28 mouse cellular contexts compared by ENCODE assay signal in genomic region chr3:114483904-114484303, GRCm38 (mm10).
"Had no signal": no experiment of that assay in that cellular context is flagged by ENCODE, and none has a peak within 500 bp of the region (broad histone marks: within the 10 kb centered on the region; RNA-seq: fewer than 3 reads in every experiment).

No protein-coding gene starts in this region.

- DNase-seq: cerebellum, adult 2 months; cerebellum, adult 8-10 months; cerebellum, adult 9-10 months; cerebellum, adult 9-11 months; cerebellum, postnatal 10 days; cerebellum, postnatal 14 days; cerebellum, postnatal 25 days; cerebellum, postnatal 36 days; embryo, embryonic 11 days; forebrain, postnatal 0 days; gastrocnemius, adult 2 months; gastrocnemius, postnatal 10 days; gastrocnemius, postnatal 14 days; gastrocnemius, postnatal 25 days; gastrocnemius, postnatal 36 days; heart, adult 11 months; heart, adult 18-20 months; heart, adult 2 months had no signal

- H3K9ac ChIP-seq: embryonic facial prominence, embryonic 12.5 days; embryonic facial prominence, embryonic 13.5 days; embryonic facial prominence, embryonic 15.5 days; forebrain, embryonic 12.5 days; forebrain, embryonic 13.5 days; forebrain, embryonic 15.5 days; forebrain, postnatal 0 days had no signal

- ATAC-seq: forebrain, embryonic 13.5 days; forebrain, embryonic 14.5 days; forebrain, embryonic 15.5 days; forebrain, embryonic 16.5 days; forebrain, postnatal 0 days had no signal

- H3K36me3 ChIP-seq: embryonic facial prominence, embryonic 12.5 days; embryonic facial prominence, embryonic 13.5 days; embryonic facial prominence, embryonic 15.5 days; forebrain, embryonic 10.5 days; forebrain, embryonic 12.5 days; forebrain, embryonic 15.5 days had no signal

- H3K4me1 ChIP-seq: embryonic facial prominence, embryonic 12.5 days; embryonic facial prominence, embryonic 13.5 days; embryonic facial prominence, embryonic 15.5 days; forebrain, embryonic 10.5 days; forebrain, embryonic 12.5 days; forebrain, embryonic 13.5 days; forebrain, embryonic 15.5 days had no signal

- H3K27ac ChIP-seq: embryonic facial prominence, embryonic 12.5 days; embryonic facial prominence, embryonic 13.5 days; embryonic facial prominence, embryonic 15.5 days; forebrain, embryonic 10.5 days; forebrain, embryonic 12.5 days; forebrain, embryonic 13.5 days; forebrain, embryonic 15.5 days; gastrocnemius, adult 2 months; heart, adult 2 months had no signal

- H3K4me2 ChIP-seq: embryonic facial prominence, embryonic 12.5 days; embryonic facial prominence, embryonic 13.5 days; embryonic facial prominence, embryonic 15.5 days; forebrain, embryonic 12.5 days; forebrain, embryonic 13.5 days; forebrain, embryonic 15.5 days had no signal

- H3K27me3 ChIP-seq: embryonic facial prominence, embryonic 12.5 days; embryonic facial prominence, embryonic 13.5 days; embryonic facial prominence, embryonic 15.5 days; forebrain, embryonic 12.5 days; forebrain, embryonic 13.5 days; forebrain, embryonic 15.5 days had no signal

- H3K9me3 ChIP-seq: embryonic facial prominence, embryonic 12.5 days; embryonic facial prominence, embryonic 13.5 days; embryonic facial prominence, embryonic 15.5 days; forebrain, embryonic 10.5 days; forebrain, embryonic 12.5 days; forebrain, embryonic 13.5 days; forebrain, embryonic 15.5 days had no signal

- H3K4me3 ChIP-seq: embryonic facial prominence, embryonic 12.5 days; embryonic facial prominence, embryonic 13.5 days; embryonic facial prominence, embryonic 15.5 days; erythroblast, embryonic 14.5 days; forebrain, embryonic 10.5 days; forebrain, embryonic 12.5 days; forebrain, embryonic 13.5 days; forebrain, embryonic 15.5 days; gastrocnemius, adult 2 months; heart, adult 2 months had no signal
